Mouse (Mus musculus) heart, postnatal 36 days (tissue): ENCODE measurements around the gene Vps33a. TPM values are rescaled to one million over a fixed set of nuclear protein-coding genes. Genes with fewer than 3 reads are reported as not detected.
A peak's percentile ranks its signal among the peaks of the same experiment; 100 is the strongest.
"Not testable (repeated sequence)": the region's sequence is repeated elsewhere in the genome, so short reads cannot be mapped to it uniquely, and the experiment has no call there.

ENCODE experiments used
- DNase-seq, 2 experiments: peaks; one replicate each; pipeline ENCODE4 v3.0.0; 2021 to 2022
- intact Hi-C: fragments of 180-260 bp; cut with DNase I; formaldehyde crosslinking; loops from one replicate; pipeline ENCODE4 v1.15.1; 2025
- total RNA-seq, 2 experiments: library from RNA; stranded (reverse); gene quantifications; 2 replicates each; pipeline ENCODE4 v1.2.3; 2021

Gene Vps33a
- total RNA-seq, 2 experiments from 2014 or later: 31.1 to 44.9 TPM

DNA sequence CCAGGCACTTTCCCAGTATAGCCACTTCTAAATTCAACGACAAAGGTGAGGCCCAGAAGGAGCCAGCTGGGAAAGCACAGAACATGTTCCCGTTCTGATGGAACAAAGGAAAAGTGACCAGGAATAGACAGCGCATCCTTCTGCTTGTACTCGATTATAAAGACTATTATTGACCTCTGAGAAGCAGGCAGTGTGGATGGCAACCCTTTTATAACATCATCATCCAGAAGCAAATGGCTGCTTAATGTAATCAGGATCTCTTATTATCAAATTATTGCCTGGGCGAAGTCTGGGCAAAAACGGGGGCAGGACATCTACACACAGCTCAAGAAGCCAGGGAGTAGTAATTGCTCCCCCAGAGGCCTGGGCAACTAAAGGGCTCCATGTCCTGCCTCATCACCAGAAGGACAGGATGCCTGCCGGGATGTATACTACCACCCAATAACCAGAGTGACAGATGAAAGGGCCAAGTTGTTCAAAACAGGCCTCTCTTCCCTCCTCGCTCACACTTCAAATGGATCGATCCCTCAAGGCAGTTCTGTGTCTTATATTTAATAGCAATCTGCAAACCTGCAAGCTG lies 46.8 kb downstream of the Vps33a start:
- intact Hi-C loops: no loop called here
- DNase-seq: no peak

DNA sequence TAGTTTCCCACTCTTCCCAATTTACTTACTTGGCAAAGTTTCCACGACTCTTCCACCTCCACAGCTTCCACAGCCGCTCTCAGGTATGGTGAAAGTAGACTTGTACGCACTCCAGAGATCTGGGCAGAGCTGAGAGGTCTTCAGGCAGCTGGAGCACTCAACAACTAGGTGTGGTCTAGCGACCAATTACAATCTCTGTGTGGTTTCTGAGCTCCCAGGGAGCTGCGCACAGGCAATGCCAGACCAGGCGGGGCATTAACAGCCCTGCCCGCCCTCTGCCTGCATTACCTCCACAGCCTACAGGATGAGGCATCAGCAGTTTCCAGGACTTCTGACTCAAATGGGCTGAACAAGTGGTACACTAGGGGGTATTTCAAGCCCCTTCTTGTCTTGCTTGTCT lies 47.6 kb downstream of the Vps33a start, which contains the start of gene Gm49027:
TSS of gene Gm49027 (minus strand) at position 208 of the 400 bp plus-strand sequence.
- intact Hi-C loops: no loop called here
- DNase-seq: no peak

DNA sequence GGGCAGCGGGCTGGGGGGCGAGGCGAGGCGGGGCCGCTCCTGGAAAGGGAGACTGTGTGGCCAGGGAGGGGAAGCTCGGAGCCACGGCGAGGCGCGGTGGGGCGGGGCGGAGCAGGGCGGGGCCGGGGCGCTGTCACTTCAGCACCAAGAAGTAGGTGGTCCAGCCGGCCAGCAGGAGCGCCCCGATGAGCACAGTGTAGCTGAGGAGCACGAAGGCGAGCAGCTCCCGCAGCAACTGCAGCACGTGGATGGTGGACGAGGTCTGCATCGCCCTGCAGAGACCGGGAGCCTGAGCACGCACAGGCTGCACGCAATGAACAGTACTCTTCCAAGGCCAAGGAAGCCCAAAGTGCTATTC lies 48.5 kb downstream of the Vps33a start:
- no peak for DNase-seq
- intact Hi-C loops: loop anchor here (5.0 kb wide), 1 partner anchor 82 kb away; no protein-coding TSS in a partner anchor

DNA sequence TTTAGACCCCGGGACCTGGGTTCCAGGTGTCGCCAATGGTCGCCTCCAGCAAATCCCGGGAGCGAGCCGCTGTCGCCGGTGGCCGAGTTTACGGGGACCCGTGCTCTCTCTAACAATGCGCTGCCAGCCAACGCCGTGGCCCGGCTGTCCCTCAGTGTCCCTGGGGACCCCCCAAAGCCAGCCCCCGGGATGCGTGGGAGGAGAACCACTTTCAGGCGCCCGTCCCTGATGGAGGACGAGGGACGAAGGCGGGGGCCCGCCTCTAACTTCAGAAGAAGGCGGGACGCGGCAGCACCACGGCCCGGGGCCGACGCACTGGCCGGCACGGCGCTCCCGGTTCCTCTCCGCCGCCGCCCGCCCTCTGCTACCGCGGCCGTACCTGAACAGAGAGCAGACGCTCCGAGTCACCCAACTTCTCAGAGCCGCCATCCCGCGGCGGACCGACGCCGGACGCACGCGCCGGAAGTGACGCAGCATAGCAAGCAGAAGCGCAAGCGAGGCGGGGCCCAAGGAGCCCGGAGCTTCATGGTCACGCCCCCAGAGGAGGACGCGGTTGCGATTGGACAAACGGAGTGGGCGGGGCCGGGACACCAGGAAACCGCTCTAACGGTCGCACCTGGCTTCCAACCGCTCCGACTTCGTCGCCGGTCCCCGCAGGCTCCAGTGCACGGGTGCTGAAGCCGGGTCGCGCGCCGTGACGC lies 49.0 kb downstream of the Vps33a start, which contains the start of gene Diablo:
TSS of gene Diablo (minus strand) at position 485 of the 701 bp plus-strand sequence.
- DNase-seq: peak; percentile 98
- intact Hi-C loops: loop anchor here (5.0 kb wide), 1 partner anchor 82 kb away; no protein-coding TSS in a partner anchor

DNA sequence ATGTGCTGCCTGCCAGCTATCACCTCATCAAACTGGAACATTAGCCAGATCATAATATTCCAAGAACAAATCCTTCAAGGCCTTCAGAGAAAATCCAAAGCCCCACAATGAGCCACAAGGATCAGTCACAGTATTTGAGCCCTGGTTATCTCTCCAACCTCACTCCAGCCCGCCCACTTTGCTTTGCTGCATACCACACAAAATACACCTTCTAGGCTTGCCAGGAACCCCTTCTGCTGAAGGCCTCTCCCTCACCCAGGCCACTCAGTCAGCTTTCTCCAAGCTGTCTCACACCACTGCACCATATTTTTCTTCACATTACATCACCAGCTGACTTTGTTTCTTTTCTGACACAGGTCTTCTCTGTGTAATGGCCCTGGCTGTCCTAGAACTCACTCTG lies 50.7 kb downstream of the Vps33a start:
- intact Hi-C loops: loop anchor here (5.0 kb wide), 1 partner anchor 80 kb away; no protein-coding TSS in a partner anchor
- DNase-seq: no peak

DNA sequence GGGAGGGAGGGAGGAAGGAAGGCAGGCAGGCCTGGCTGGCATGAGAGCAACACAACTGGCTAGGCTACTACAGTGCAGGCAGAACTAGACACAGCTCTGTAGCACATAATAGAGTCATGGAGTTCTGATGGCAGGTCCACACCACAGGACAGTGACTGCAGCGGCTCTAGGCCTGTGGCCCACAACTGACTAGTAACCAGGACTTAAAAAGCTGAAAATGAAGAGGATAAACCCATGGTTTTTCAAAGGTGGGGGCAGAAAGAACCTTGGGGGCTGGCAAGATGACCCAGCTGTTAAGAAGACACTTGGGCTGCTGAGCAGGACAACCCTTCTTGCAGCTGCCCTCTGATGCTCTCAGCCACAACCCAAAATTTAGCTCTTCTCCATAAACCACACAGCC lies 51.2 kb downstream of the Vps33a start:
- intact Hi-C loops: loop anchor here (5.0 kb wide), 1 partner anchor 79 kb away; no protein-coding TSS in a partner anchor
- no peak for DNase-seq

DNA sequence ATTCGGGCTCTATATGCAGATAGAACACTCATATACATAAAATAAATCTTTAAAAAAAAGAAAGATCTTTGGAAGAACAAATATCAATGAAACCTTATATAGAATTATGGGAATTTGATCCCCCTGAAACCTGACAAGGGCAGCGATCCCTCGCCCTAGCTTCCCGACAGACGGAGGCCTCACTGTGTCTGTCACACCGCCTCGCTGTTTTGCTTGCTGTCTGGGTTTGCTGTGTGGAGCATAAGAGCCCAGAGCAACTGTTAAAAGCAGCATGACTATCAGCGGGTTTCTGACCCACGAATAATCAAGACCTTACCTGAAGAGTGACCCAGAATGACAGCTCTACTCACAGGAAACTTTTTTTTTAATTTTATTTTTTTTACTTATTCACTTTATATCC lies 52.2 kb downstream of the Vps33a start:
- intact Hi-C loops: loop anchor here (5.0 kb wide), 1 partner anchor 78 kb away; no protein-coding TSS in a partner anchor
- no peak for DNase-seq

DNA sequence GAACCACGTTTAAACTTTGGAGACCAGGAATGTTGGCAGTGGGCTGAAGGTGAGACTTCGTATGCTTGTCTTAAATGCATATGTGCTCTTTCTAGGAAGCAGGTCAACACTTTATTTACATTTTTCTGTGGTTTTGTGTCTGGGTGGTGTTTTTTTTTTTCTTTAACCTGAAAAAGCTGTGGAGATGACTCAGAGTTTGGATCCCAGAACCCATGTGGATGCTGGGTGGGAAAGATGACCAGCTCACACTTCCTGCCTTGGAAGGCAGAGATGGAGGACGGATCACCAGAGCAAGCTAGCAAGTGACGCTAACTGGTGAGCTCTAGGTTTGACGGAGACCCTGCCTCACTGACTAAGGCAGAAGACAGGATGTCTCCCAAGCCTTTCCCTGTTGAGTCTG lies 58.0 kb downstream of the Vps33a start:
- intact Hi-C loops: no loop called here
- DNase-seq: no peak

DNA sequence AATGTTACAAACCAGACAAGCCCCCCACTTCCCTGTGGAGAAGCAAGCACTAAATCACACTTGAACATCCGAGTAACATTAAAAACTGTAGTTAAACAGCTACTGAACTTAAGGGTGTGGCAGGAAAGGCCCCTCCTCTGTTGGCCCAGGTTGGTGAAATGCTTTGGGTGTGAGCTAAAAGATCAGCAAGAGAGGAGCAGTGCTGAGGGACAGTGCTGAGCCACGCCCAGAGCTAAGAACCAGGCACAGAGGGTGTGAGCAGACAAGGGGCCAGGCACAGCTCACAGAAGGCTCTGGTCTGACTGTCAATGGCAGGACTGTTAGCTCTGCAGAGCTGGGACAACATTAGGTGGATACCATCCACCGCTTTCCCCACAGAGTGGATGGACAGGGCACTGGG lies 60.7 kb downstream of the Vps33a start:
- no peak for DNase-seq
- intact Hi-C loops: no loop called here

DNA sequence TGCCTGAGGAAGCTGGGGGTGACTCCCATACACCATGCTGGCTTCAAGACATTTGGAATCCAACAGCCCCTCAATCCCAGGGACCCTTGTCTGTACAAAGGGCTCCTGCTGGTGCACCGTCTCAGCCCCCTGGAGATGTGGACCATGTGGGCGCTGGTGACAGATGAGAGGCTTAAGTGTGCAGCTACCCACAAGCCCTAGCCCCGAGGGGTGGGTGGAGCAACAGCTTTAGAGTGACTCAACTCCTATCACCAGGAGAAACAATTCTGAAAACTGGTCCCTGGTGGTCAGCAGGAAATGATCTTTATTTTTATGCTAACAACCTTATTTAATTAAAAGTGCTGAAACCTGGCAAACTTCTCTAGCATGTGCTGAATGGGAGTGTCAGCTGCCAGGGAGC lies 61.4 kb downstream of the Vps33a start:
- intact Hi-C loops, DNase-seq: not testable (repeated sequence)

DNA sequence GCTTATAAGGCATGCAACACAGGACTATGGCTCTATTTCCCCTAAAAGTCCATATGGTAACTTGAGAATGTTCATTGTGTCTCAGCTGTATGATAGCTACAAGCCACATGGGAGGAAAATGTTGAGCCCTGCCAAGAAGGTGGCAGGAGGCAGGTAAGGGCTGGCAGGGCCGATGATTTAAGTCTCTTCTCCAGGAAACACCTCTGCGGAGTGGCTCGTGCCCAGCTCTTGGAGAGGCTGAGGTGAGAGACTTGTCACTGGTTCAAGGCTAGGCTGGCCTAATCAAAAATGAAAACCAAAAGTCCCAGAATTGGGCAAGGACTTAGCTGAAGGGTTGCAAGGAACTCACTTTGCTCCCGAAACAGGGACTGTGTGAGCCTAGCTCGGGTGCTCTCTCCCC lies 62.7 kb downstream of the Vps33a start, which contains the start of gene B3gnt4:
TSS of gene B3gnt4 (plus strand) at position 301 of the 400 bp plus-strand sequence.
- intact Hi-C loops: no loop called here
- DNase-seq: no peak

DNA sequence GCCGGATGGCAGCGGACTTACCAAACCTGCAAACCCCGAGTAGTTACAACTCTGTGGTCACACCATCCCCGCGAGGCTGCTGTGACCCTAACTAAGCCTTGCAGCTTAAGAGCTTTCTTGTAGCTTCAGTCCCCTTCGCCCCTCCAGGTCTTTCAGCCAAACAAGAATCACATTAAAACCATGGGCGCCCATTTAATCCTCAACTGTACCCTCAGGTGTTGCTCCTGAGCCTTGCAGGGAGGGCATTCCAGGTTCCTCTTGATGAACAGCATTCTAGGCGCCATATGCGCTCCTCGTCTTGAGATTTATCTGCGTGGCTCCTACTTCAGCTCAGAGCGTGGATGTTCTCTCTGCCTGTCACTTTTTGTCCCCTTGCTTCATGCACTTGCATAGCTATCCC lies 63.9 kb downstream of the Vps33a start:
- no peak for DNase-seq
- intact Hi-C loops: no loop called here

DNA sequence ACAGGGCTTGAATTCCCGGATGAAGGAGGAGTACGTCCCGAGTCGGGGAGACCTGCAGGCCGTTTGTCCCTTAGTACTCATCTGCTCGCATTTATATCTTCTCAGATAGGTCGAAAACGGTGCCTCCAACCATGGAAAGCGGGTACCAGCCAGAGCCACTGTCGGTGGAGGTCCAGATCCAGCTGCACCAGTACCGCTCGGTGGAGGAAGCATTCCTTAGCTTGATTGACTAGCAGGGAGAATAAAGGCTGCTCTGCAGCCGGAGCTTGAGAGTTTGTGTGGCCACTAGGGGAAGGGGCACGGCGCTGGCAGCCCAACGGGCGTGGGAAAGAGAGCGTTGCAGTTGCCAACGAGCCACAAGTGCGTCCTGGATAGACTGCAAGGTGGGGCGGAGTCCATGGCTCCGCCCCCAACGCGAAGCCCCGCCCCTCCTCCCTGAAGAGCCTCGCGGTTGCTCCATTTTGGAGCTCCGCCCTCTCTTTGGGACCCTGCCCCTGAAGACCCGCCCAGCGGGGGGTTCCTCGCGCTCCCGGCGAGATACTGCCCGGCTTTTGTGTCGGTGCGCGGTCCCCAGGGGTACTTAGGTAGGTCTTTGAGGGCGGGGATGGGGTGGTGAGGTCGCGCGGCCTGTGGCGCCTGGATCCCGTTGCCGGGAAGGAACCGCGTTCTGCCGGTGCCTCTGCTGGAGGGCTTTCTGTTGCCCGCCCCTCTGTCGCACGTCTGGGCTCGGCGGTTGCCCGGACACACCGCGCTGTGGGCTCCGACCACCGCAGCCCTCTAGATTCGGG lies 64.7 kb downstream of the Vps33a start:
- intact Hi-C loops: no loop called here
- peak; percentile 72 to 78 for DNase-seq

DNA sequence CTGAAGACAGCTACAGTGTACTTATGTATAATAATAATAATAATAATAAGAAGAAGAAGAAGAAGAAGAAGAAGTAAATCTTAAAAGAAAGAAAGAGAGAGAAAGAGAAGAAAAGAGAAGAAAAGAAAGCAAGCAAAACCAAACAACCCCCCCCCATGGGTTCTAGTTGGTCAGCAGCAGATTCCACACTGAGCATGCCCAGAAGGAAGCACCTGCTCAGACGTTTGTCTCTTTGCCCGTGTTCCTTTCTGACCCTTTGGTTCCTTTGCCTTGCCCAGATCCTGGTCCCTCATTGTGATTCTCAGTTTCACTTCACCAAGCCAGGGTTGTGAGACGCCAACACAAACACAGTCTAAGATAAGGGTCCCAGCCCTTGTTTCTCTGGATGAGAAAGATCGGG lies 70.9 kb downstream of the Vps33a start:
- intact Hi-C loops: no loop called here
- no peak for DNase-seq

DNA sequence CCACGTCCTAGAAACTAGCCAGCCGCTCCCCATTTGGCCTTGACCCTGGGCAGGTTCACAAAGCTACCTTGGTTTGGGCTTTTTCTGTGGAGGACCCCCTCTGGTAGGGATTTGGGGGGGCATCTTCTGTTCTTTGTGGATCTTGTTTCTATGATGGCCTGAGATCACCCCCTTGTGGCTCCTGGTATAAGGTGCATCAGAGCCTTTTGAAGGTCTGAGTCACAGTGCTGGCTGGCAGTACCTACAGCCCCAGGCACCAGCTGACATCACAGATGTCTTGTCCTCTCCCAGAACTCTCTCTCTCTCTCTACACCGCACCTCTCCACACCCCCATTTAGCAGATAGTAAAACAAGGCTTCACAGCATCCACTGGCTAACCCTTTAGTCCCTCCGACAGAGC lies 73.1 kb downstream of the Vps33a start:
- DNase-seq: no peak
- intact Hi-C loops: loop anchor here (1.0 kb wide), 2 partner anchors 55 to 122 kb away; no protein-coding TSS in a partner anchor

DNA sequence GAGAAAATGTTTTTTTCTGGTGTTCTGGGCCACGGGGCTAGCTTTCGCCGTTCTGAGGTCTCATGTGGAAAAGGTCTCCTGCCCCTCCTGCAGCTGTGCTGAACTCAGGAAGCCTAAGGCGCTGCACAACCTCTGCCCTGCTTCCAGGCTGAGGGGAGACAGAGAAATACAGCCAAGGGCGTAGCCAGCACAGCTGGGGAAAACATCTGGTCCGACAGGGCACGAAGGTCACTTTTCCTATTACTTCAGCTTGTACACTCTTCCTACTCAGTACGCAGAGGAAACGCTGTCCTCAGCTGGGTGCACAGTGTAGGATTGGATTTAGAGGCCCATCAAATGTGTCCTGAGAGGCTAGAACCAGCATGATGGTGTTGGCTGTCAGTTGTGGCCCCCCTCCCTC lies 82.9 kb downstream of the Vps33a start:
- intact Hi-C loops: no loop called here
- peak; percentile 47 to 52 for DNase-seq

DNA sequence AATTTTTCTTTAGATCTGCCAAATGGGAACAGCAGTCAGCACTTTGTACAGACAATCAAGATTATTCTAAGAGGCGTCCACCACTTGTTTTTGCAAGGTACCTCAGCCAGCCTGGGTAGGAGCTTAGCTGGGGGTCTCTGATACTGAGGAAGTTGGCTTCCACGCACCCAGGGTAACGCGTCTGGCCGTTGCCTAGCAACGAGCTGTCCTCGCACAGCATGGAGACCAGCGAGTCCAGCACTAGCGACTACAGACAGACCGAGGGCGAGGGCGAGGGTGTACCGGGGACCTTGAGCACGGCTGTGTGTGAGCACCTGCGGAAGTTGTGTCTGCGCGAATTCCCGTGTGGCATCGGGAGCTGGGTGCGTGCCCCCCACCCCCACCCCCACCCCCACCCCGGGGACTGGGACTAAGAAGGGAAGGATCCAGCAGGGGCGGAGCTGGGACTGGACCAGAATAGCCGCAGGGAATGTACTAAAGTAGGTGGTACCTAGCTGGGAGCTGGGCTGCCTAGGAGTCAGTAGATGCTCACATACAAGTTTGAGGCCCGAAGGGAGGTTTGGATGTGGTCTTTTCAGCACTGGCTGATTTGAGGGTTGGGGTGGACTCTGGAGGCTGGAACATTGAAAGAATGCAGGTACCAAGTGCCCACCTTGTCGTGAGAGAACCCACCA lies 83.6 kb downstream of the Vps33a start, which contains the start of the genes Lrrc43 and Il31:
TSS of gene Lrrc43 (plus strand) at position 194 of the 674 bp plus-strand sequence.
TSS of gene Il31 (minus strand) at position 378 of the 674 bp plus-strand sequence.
- DNase-seq: no peak
- intact Hi-C loops: no loop called here

DNA sequence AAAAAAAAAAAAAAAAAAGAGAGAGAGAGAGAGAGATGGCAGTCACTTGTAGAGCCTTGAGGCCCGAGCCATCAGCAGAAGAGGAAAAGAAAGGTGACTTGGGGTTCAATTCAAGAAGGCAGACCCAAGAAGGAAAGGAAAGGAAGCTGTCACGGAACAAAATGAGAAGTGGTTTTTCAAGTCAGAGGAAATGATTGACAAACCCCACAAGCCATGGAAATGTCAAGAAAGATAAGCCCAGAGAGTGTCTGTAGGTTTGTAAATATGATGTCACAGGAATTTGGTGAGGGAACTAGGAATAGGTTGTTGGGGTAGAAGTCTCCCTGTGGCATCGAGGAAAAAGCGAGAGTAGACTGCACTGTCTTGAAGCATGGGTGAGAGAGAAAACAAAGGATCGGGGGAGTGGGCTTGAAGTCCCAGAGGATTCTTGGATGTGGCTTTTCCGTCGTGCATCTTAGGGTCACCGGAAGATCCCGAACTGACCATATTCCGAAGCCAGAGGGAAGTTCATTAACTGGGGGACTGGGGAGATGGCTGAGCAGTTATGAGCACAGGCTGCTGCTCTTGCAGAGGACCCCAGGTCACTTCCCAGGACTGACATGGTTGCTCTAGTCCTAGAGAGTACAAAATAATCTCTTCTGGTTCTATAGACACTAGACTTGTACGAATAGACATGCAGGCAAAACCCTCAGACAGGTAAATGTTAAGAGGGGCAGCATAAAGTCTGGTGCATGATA lies 85.0 kb downstream of the Vps33a start:
- intact Hi-C loops: no loop called here
- no peak for DNase-seq
